Mouse (Mus musculus) activated CD4-positive, CD25-positive, alpha-beta regulatory T cell, adult 4 months (primary cell): ENCODE measurements around the gene Srr. TPM values are rescaled to one million over a fixed set of nuclear protein-coding genes. Genes with fewer than 3 reads are reported as not detected.

ENCODE experiments used
- ATAC-seq: one replicate; pipeline ENCODE4 v1.8.0; 2017
- polyA plus RNA-seq, 2 experiments: library from polyadenylated mRNA; unstranded; fragments of 100-300 nt; shearing (Covaris generic); gene quantifications; one replicate each; pipeline ENCODE4 v1.2.1; 2017

Srr gene
- polyA plus RNA-seq, 2 experiments from 2014 or later, result 4.9 to 7.3 TPM

GRCm38 (mm10) chr11:74862129-74862528 lies 63.6 kb downstream of the Srr start:
- no peak for ATAC-seq

DNA sequence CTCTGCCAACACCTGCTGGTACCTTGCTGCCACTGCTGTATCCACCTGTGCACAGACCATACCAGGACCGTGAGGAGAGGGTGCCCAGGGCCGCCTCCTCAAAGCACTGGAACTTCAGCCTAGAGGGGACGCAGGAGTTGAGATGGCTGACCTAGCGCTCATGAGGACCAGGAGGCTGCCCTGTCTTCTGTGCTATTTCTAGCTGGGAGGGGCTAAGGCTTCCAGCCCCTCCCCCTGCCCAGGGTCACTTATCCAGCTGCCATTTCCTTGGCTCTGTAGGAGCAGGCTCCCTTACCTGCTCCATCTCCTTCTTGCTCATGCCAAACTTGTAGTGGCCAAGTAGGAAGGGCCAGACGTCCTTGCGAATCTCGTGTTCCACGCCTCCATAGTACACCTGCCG lies 68.0 kb downstream of the Srr start:
- ATAC-seq, result no peak

Other genes with a start within 250 kb of the Srr start
- 10 to 100 TPM; 59.5 to 79.2 TPM for gene Pafah1b1, start 201.3 kb downstream of the Srr start, polyA plus RNA-seq
- gene Mettl16, start 155.1 kb downstream of the Srr start, polyA plus RNA-seq, result 10 to 100 TPM; 26.3 to 33.5 TPM
- gene Mnt, start 95.0 kb downstream of the Srr start, polyA plus RNA-seq, result 1 to 10 TPM; 5.4 to 6.9 TPM
- 1 to 10 TPM; 1.6 to 2.0 TPM for gene Sgsm2, start 28.9 kb downstream of the Srr start, polyA plus RNA-seq
- gene Tsr1, start 27.9 kb downstream of the Srr start, polyA plus RNA-seq, result 10 to 100 TPM; 38.4 to 39.2 TPM
- 10 to 100 TPM; 15.3 to 15.5 TPM for gene Smg6, start 125 bp downstream of the Srr start, polyA plus RNA-seq
- gene Hic1, start 243.6 kb upstream of the Srr start, polyA plus RNA-seq, result under 1 TPM in 1 of 2 experiments, not detected in 1; 0.38 TPM